Mouse (Mus musculus): ENCODE results near the gene Pex5l. TPM values are rescaled to one million over a fixed set of nuclear protein-coding genes. Genes with fewer than 3 reads are reported as not detected.

Pex5l gene
- total RNA-seq, 2 experiments from 2014 or later = not detected

DNA sequence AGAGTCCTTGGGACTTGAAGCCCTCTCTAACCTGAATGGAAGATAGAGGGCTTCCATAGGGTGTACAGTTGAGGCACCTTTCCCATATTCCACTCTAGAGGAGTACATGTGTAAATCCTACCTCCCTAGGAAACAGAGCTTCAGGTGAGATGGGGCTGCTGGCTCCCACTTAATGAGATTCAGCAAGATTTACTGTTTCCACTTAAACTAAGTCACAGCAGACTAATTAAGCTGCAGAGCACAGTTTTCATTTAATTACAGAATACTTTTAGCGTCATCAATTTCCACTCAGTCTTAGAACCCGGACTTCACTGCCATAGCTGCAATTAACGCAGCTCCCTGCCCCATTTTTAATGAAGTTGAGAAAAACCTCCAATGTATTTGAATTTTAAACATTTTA lies 181.6 kb downstream of the Pex5l start:
- no peak for ATAC-seq (replicated peaks; ENCODE audit: poor library complexity)

DNA sequence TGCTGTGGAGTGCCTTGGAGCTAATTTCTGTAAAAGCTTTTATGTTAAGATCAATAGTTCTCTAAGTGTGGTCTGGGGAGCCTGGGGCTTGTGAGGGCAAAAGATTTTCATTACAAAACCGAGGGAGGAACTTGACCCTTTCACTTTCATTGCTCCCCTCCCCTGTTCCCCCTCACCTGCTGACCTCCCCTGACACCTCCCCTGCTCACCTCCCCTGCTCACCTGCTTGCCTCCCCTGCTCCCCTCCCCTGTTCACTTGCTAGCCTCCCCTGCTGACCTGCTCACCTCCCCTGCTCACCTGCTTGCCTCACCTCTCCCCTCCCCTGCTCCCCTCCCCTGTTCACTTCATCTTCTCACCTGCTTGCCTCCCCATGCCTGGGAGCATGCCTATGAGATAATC lies 191.7 kb downstream of the Pex5l start:
- ATAC-seq (replicated peaks; ENCODE audit: poor library complexity) = no peak

DNA sequence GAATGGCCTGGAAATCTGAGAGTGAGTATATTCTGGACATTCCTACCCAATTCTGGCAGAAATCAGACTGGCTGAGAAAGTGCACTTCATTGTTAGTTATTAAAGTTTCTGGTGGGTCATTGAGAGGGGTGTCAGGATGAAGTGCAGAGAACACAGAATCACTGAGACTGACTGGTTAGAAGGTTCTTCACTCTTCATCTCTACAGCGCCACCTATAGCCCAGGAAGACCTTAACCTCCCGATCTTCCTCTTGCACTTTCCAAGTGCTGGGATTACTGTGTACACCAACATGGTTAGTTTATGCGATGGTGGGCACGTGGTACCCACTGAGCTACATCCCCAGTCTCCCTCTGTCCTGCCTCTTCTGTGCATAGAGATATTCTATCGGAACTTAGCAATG lies 195.6 kb downstream of the Pex5l start:
- ATAC-seq (replicated peaks; ENCODE audit: poor library complexity) = no peak

DNA sequence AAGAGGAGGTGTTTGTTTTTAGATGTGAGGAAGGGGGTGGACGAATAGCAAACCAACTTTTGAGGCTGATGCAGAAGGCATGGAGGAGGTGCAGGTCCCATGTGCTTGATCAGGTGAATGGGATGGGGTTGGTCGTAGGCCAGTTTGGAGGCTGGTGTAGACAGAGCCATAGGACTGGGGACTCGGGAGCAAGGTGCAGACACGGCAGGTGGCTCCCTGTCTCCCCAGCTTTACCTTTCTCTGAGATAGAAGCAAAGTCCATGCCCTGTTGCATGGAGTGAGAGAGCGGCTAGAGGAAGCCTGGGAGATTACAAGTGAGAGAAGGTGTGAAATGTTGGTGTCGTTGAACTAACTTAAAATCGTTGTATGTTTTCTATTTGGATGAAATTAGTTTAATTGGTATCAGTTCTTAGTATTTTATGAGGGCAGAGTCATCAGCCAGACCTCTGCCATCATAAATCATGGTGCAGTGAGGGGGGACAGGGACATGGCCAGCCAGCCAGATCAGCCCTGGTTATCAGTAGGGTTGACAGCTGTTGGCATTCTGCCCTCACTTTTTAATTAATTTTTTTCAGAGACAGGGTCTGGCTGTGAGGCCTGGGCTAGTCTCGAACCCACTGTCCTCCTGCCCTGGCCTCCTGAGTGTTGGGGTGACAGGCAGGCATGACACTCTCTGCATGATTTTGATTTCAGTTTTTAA lies 203.1 kb downstream of the Pex5l start:
- ATAC-seq (replicated peaks; ENCODE audit: poor library complexity) = no peak

DNA sequence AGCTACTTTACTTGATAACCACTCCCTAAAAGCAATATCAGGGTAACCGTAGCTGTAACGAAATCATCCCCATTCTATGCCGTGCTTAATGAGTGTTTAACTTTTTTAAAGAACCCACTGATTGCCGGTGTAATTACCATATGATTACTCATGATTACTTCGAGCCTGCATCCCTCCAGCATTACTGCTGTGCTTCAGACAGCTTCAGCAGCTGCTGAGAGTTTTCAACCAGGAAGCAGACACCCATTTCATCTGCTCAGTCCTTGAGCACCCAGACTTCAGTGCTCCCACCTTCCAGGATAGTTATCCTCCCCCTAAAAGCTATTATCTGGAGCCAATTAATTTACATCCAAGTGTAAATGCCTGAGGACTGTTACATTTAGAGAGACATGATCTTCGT lies 218.9 kb downstream of the Pex5l start:
- no peak for ATAC-seq (replicated peaks; ENCODE audit: poor library complexity)

DNA sequence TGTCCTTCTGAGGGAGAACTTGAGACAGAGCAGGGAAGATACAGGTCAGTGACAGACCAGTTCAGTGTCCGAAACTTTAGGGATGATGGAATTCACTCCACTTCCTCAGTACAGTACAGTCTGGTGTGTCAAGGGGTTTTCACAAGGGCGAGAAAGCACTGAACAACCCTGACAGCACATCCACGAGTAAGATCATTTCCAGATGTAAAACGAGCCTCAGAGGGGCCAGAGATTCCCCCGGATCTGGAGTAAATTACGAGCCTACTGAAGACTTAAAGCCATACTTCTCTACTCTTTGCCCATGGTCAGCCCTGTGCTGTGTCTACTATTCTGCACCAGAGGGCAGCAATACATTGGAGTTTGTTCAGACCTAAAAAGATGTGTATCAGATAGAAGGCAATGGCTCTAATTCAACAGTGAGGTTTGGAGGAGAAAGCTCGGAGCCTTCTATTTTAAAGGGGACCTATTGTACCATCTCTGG lies 232.9 kb downstream of the Pex5l start:
- no peak for ATAC-seq (replicated peaks; ENCODE audit: poor library complexity)

DNA sequence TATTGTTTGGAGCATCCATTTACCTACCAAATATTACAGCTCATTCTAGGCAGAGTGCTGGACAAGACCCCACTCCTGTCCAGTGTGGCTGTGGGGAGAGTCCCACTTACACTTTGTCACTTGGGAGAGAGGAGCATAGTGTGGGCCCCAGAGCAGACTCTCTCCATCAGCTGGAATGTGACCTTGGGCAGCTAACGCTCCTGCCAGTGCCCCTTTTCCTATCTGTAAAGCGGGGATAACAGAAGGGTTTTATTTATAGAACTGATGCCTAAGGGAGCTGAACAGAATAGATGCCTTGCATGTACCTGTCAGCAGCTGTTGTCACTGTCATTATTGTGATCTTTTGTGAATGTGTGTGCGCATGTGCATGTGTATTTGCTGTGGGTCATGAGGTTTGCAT lies 234.6 kb downstream of the Pex5l start:
- no peak for ATAC-seq (replicated peaks; ENCODE audit: poor library complexity)

DNA sequence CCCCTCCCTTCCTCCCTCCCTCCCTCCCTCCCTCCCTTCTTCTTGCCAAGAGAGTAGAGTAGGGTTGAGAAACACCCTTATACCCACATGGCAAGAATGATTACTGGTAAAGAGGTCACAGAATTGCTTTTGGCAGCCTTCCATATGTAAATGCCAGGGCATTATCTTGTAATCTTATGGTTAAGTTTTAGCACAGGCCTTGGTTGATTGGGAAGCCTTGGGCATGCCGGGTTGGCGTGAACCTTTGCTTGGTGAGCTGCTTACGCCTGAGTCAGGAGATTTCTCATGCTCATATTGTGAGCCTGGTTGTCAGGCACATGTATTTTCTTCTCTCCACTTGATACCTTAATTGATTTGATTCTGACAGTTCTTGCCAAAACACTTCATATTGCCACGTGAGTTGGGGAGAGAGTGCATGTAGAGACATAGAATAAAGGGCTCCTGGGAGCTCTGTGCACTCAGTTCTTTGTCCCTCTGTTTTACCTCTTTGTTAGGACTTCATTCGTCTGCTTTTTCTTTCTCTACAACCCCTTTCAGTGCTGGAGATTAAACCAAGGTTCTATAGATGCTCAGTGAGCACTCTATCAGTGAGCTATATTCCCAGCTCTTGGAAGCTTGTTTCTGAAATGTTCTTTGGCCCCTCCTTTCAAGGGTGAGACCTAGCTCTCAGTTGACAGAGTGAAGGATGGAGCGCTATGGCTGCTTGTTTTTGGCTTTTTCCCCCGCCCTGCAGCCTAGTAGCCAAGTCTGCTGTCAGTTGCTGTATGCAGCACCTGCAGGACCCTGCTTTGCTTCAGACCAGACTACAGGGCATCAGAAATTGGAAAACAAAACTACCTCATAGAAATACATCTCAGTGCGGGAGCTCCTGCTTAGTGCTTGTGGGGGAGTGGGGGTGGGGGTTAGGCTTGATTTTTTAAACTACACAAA lies 236.9 kb downstream of the Pex5l start:
- ATAC-seq (replicated peaks; ENCODE audit: poor library complexity) = no peak

DNA sequence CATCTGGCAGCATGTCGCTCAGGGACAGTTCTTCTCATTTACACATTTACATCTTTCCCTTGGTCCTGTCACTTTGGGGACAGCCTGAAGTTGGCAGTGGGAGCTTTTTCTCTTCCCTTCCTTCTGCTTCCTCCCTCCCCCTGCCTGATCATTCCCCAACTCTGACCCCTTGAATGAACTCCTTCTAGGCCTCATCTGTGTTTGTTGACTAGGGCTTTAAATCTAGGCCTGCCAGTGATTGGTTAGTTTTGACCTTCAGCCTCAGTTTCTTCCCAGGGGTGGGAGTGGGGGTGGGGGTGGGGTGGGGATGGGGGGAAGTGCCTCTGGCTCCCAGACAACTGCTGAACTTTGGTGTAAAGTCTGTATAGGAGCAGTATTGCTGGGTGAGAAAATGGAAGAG lies 238.4 kb downstream of the Pex5l start:
- ATAC-seq (replicated peaks; ENCODE audit: poor library complexity) = no peak

DNA sequence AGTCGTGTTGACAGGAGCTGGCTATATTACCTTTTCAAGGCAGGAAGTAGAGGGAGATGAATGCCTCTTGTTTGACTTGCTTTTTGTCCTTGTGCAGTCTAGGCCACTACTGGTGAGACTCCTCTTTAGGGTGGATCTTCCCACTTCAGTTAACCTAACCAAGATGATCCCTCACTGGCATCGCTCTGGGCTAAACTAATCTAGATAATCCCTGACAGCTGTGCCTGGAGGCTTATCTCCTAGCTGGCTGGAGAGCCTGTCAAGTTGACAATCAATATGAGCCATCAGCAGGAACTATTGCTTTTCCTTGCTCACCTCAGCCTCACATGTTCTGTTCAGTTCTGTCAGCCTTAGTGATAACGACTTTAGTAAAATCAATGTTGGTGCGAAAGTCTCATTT lies 239.6 kb downstream of the Pex5l start:
- ATAC-seq (replicated peaks; ENCODE audit: poor library complexity) = no peak

Data from megakaryocyte progenitor cell, adult 5-6 weeks (primary cell).